Mouse (Mus musculus) hindbrain, embryonic 11.5 days (tissue): Measurements from ENCODE around the gene Mrpl43. TPM values are rescaled to one million over a fixed set of nuclear protein-coding genes. Genes with fewer than 3 reads are reported as not detected.

Experiments
- polyA plus RNA-seq: library from polyadenylated mRNA; unstranded; fragments of >200 nt; fragmentation: Nextera tagmentation; extraction: Ambion mirVana; gene quantifications from 2 replicates; pipeline ENCODE4 v1.2.1, GENCODE M21; 2014

Gene Mrpl43
- polyA plus RNA-seq, 1 experiment from 2014 or later = 75.0 TPM

Other genes with a start within 250 kb of the Mrpl43 start
- gene Slf2, start 75.3 kb downstream of the Mrpl43 start, polyA plus RNA-seq = 41.4 and 44.7 TPM in 2 replicates
- 7.2 and 7.9 TPM in 2 replicates for gene Sema4g, start 17.3 kb downstream of the Mrpl43 start, polyA plus RNA-seq
- gene Twnk, start 779 bp downstream of the Mrpl43 start, polyA plus RNA-seq = 15.0 and 16.6 TPM in 2 replicates
- gene Lzts2, start 8.0 kb upstream of the Mrpl43 start, polyA plus RNA-seq = 39.7 and 41.0 TPM in 2 replicates
- 0.62 TPM in 1 of 2 replicates, not detected in the other for gene Pdzd7, start 39.3 kb upstream of the Mrpl43 start, polyA plus RNA-seq
- gene Sfxn3, start 41.1 kb upstream of the Mrpl43 start, polyA plus RNA-seq = 22.7 and 23.8 TPM in 2 replicates
- 2.9 and 3.9 TPM in 2 replicates for gene Kazald1, start 68.8 kb upstream of the Mrpl43 start, polyA plus RNA-seq
- gene Tlx1, start 144.2 kb upstream of the Mrpl43 start, polyA plus RNA-seq = 2.2 and 4.0 TPM in 2 replicates
- gene Lbx1, start 229.4 kb upstream of the Mrpl43 start, polyA plus RNA-seq = 7.6 and 8.5 TPM in 2 replicates